Mouse (Mus musculus): ENCODE data around the gene Gm12216. TPM values are rescaled to one million over a fixed set of nuclear protein-coding genes. Genes with fewer than 3 reads are reported as not detected.

Gm12216 gene
- total RNA-seq, 1 experiment = 0.27 TPM

- Histone ChIP-seq H3K4me3 (ENCODE audit: insufficient read depth in 1 of 2, low read depth in 1 of 2, low read length in 2 of 2, poor library complexity in 1 of 2, severe bottlenecking in 1 of 2) (no peak overlapping the region), H3K27ac (ENCODE audit: insufficient read depth, low read depth, low read length, poor library complexity, severe bottlenecking) (no peak overlapping the region), H3K9me3 (ENCODE audit: control insufficient read depth, insufficient read depth, low read depth, low read length) (no peaks in the 10 kb centered on the region), H3K4me1 (ENCODE audit: control insufficient read depth in 2 of 2, insufficient read depth in 2 of 2, low read length in 2 of 2, poor library complexity in 1 of 2) (peaks cover 0 to 4% of the 10 kb centered on the region in 2 experiments; a peak in 1 of 4 replicates), H3K9ac (ENCODE audit: insufficient read depth, low read depth, low read length, poor library complexity, severe bottlenecking) (no peak overlapping the region), H3K36me3 (ENCODE audit: control insufficient read depth, insufficient read depth, low read length, poor library complexity, severe bottlenecking) (no peaks in the 10 kb centered on the region)
- in situ Hi-C loops (cut with MboI; ENCODE audit: low sequenced_read_pairs in 2 of 2, unreplicated experiment in 2 of 2) = no loop called here
- no peak for DNase-seq (ENCODE audit: low read depth, low spot score)
- no peak for TF ChIP-seq ZNF384 (IDR thresholded peaks at IDR 0.05; ENCODE audit: low read depth, low read length)
- TF ChIP-seq CHD2 (IDR thresholded peaks at IDR 0.05; ENCODE audit: low read depth, low read length) = no peak
- no peak for TF ChIP-seq HCFC1 (IDR thresholded peaks at IDR 0.05; ENCODE audit: borderline replicate concordance, insufficient read depth, low read length)
- TF ChIP-seq MAFK (IDR thresholded peaks at IDR 0.05; ENCODE audit: insufficient read depth, low read depth, low read length) = no peak
- no peak for TF ChIP-seq ZC3H11A (IDR thresholded peaks at IDR 0.05; ENCODE audit: borderline replicate concordance, low read depth, low read length)
Observed at GRCm38 (mm10) chr11:53818794-53819193, 40.3 kb downstream of the Gm12216 start.

GRCm38 (mm10) chr11:53816841-53817375 is 42.1 kb downstream of the Gm12216 start:
- no peak for TF ChIP-seq ZNF384 (IDR thresholded peaks at IDR 0.05; ENCODE audit: low read depth, low read length)
- no peak for TF ChIP-seq HCFC1 (IDR thresholded peaks at IDR 0.05; ENCODE audit: borderline replicate concordance, insufficient read depth, low read length)
- no peak for TF ChIP-seq MAFK (IDR thresholded peaks at IDR 0.05; ENCODE audit: insufficient read depth, low read depth, low read length)
- TF ChIP-seq ZC3H11A (IDR thresholded peaks at IDR 0.05; ENCODE audit: borderline replicate concordance, low read depth, low read length) = no peak
- TF ChIP-seq CHD2 (IDR thresholded peaks at IDR 0.05; ENCODE audit: low read depth, low read length) = no peak
- H3K4me3 ChIP-seq (ENCODE audit: insufficient read depth in 1 of 2, low read depth in 1 of 2, low read length in 2 of 2, poor library complexity in 1 of 2, severe bottlenecking in 1 of 2) = no peak overlapping the region
- no peaks in the 10 kb centered on the region for H3K36me3 ChIP-seq (ENCODE audit: control insufficient read depth, insufficient read depth, low read length, poor library complexity, severe bottlenecking)
- no peak overlapping the region for H3K9ac ChIP-seq (ENCODE audit: insufficient read depth, low read depth, low read length, poor library complexity, severe bottlenecking)
- no peak overlapping the region for H3K27ac ChIP-seq (ENCODE audit: insufficient read depth, low read depth, low read length, poor library complexity, severe bottlenecking)
- H3K4me1 ChIP-seq (ENCODE audit: control insufficient read depth in 2 of 2, insufficient read depth in 2 of 2, low read length in 2 of 2, poor library complexity in 1 of 2) = peaks cover 0 to 4% of the 10 kb centered on the region in 2 experiments; a peak in 1 of 4 replicates
- in situ Hi-C loops (cut with MboI; ENCODE audit: low sequenced_read_pairs in 2 of 2, unreplicated experiment in 2 of 2) = no loop called here
- no peaks in the 10 kb centered on the region for H3K9me3 ChIP-seq (ENCODE audit: control insufficient read depth, insufficient read depth, low read depth, low read length)
- no peak for DNase-seq (ENCODE audit: low read depth, low spot score)

GRCm38 (mm10) chr11:53814810-53815209 is 44.2 kb downstream of the Gm12216 start:
- H3K4me3 ChIP-seq (ENCODE audit: insufficient read depth in 1 of 2, low read depth in 1 of 2, low read length in 2 of 2, poor library complexity in 1 of 2, severe bottlenecking in 1 of 2) = no peak overlapping the region
- H3K9me3 ChIP-seq (ENCODE audit: control insufficient read depth, insufficient read depth, low read depth, low read length) = no peaks in the 10 kb centered on the region
- no peak overlapping the region for H3K27ac ChIP-seq (ENCODE audit: insufficient read depth, low read depth, low read length, poor library complexity, severe bottlenecking)
- H3K4me1 ChIP-seq (ENCODE audit: control insufficient read depth in 2 of 2, insufficient read depth in 2 of 2, low read length in 2 of 2, poor library complexity in 1 of 2) = peaks cover 0 to 5% of the 10 kb centered on the region in 2 experiments; a peak in 1 of 4 replicates
- H3K36me3 ChIP-seq (ENCODE audit: control insufficient read depth, insufficient read depth, low read length, poor library complexity, severe bottlenecking) = no peaks in the 10 kb centered on the region
- no peak for DNase-seq (ENCODE audit: low read depth, low spot score)
- no peak overlapping the region for H3K9ac ChIP-seq (ENCODE audit: insufficient read depth, low read depth, low read length, poor library complexity, severe bottlenecking)
- no peak for TF ChIP-seq ZNF384 (IDR thresholded peaks at IDR 0.05; ENCODE audit: low read depth, low read length)
- TF ChIP-seq CHD2 (IDR thresholded peaks at IDR 0.05; ENCODE audit: low read depth, low read length) = no peak
- TF ChIP-seq ZC3H11A (IDR thresholded peaks at IDR 0.05; ENCODE audit: borderline replicate concordance, low read depth, low read length) = no peak
- no peak for TF ChIP-seq HCFC1 (IDR thresholded peaks at IDR 0.05; ENCODE audit: borderline replicate concordance, insufficient read depth, low read length)
- TF ChIP-seq MAFK (IDR thresholded peaks at IDR 0.05; ENCODE audit: insufficient read depth, low read depth, low read length) = no peak
- in situ Hi-C loops (cut with MboI; ENCODE audit: low sequenced_read_pairs in 2 of 2, unreplicated experiment in 2 of 2) = no loop called here

GRCm38 (mm10) chr11:53813001-53813868 is 45.8 kb downstream of the Gm12216 start:
- Histone ChIP-seq H3K4me1 (ENCODE audit: control insufficient read depth in 2 of 2, insufficient read depth in 2 of 2, low read length in 2 of 2, poor library complexity in 1 of 2) (peaks cover 0 to 7% of the 10 kb centered on the region in 2 experiments; a peak in 1 of 4 replicates), H3K36me3 (ENCODE audit: control insufficient read depth, insufficient read depth, low read length, poor library complexity, severe bottlenecking) (no peaks in the 10 kb centered on the region), H3K9me3 (ENCODE audit: control insufficient read depth, insufficient read depth, low read depth, low read length) (no peaks in the 10 kb centered on the region), H3K9ac (ENCODE audit: insufficient read depth, low read depth, low read length, poor library complexity, severe bottlenecking) (no peak overlapping the region), H3K4me3 (ENCODE audit: insufficient read depth in 1 of 2, low read depth in 1 of 2, low read length in 2 of 2, poor library complexity in 1 of 2, severe bottlenecking in 1 of 2) (no peak overlapping the region), H3K27ac (ENCODE audit: insufficient read depth, low read depth, low read length, poor library complexity, severe bottlenecking) (no peak overlapping the region)
- in situ Hi-C loops (cut with MboI; ENCODE audit: low sequenced_read_pairs in 2 of 2, unreplicated experiment in 2 of 2) = no loop called here
- no peak for DNase-seq (ENCODE audit: low read depth, low spot score)
- TF ChIP-seq CHD2 (IDR thresholded peaks at IDR 0.05; ENCODE audit: low read depth, low read length) (no peak), ZNF384 (IDR thresholded peaks at IDR 0.05; ENCODE audit: low read depth, low read length) (no peak), ZC3H11A (IDR thresholded peaks at IDR 0.05; ENCODE audit: borderline replicate concordance, low read depth, low read length) (no peak), HCFC1 (IDR thresholded peaks at IDR 0.05; ENCODE audit: borderline replicate concordance, insufficient read depth, low read length) (no peak), MAFK (IDR thresholded peaks at IDR 0.05; ENCODE audit: insufficient read depth, low read depth, low read length) (no peak)

Data from ES-E14 (cell line).